Mouse (Mus musculus): Measurements from ENCODE around the gene Rbm4b.
"Not testable (repeated sequence)": the region's sequence is repeated elsewhere in the genome, so short reads cannot be mapped to it uniquely, and the experiment has no call there.

Gene Rbm4b

GRCm38 (mm10) chr19:4811063-4811908, 55.0 kb downstream of the Rbm4b start, which contains the start of the genes Gm21992 and Rbm14:
TSS of gene Gm21992 (minus strand) at chr19:4811612.
TSS of gene Rbm14 (minus strand) at chr19:4811634.
- peak; percentile 99 for DNase-seq

- DNase-seq = no peak
Observed at GRCm38 (mm10) chr19:4811909-4812242, 55.6 kb downstream of the Rbm4b start.

- DNase-seq = not testable (repeated sequence)
Observed at GRCm38 (mm10) chr19:4812334-4812949, 56.1 kb downstream of the Rbm4b start.

- no peak for DNase-seq
Observed at GRCm38 (mm10) chr19:4813015-4813414, 56.7 kb downstream of the Rbm4b start.
